Mouse (Mus musculus) right cerebral cortex, adult 2 months (tissue): ENCODE measurements at regions not wholly inside any gene's neighbourhood (a gene's known extent, or its start where the extent isn't known, plus 50 kb on each side); places are given as distances from the start of the nearest gene placed in this dataset.
A peak's percentile ranks its signal among the peaks of the same experiment; 100 is the strongest.

ENCODE experiments used
- DNase-seq, 2 experiments: peaks; one replicate each; pipeline ENCODE4 v3.0.0; 2021 to 2022; ENCODE audit warnings: low spot score in 2 of 2

GRCm38 (mm10) chr12:31173512-31173911, 67.1 kb upstream of the Gm6993 start:
- DNase-seq = no peak

DNA sequence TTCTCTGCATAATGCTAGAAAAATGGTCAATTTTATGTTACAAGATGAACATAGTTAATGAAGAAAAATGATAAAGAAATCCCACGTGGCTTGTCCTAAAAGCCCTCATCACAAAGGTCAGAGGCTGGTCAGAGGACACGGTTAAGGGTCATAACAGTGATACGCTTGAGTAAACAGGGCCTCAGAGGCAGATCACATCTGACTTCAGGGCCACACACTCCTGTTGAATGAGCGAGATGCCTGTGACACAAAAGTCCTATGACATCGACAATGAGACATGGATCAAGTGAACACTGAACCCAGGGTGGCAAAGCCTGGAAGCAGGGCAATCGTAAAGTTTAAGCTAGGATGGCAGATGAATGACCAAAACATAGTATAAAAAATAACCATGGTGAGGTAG, 61.0 kb upstream of the Gm6993 start:
- no peak for DNase-seq

GRCm38 (mm10) chr12:31183632-31184031, 56.9 kb upstream of the Gm6993 start:
- DNase-seq = no peak

GRCm38 (mm10) chr12:31184217-31184975, 56.2 kb upstream of the Gm6993 start:
- no peak for DNase-seq

DNA sequence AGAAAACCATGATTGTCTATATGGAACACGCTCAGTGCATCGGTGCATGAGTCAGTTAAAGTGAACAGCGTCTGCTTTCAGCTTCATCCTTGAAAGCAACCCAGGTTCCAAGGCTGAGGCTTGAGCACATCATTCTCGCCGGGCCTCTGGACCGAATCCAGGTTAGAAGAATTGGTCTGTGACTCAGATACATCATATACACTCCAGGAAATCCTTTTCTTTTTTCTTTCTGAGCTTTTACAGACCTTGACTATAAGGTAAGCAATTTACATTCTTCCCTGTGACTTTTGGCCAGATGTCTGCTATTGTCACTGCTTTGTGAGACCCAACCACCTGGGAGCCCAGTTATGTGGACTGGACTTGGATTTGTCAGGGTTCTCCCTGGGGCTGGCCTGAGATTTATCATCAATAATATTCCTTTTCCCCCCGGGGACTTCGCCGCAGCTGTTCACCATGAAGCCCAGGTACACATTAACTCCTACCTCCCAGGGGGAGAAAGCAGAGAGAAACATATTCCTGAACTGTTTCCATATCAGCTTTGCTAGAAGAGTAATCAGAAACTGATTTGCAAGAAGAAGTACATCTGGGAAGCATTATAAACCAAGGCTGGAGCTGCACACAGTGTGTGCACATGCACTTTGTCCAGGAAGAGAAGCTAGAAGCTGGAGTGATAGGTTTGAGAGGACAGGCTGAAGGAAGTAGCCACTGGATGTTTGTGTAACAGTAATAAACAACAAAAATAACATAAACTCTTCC, 55.2 kb upstream of the Gm6993 start:
- peak in 1 of 2 experiments; percentile 11 for DNase-seq

- peak in 1 of 2 experiments; percentile 13 for DNase-seq
These were observed 54.4 kb upstream of the Gm6993 start for GRCm38 (mm10) chr12:31185933-31186845.

GRCm38 (mm10) chr12:31188011-31188576, 52.5 kb upstream of the Gm6993 start:
- DNase-seq = no peak

DNA sequence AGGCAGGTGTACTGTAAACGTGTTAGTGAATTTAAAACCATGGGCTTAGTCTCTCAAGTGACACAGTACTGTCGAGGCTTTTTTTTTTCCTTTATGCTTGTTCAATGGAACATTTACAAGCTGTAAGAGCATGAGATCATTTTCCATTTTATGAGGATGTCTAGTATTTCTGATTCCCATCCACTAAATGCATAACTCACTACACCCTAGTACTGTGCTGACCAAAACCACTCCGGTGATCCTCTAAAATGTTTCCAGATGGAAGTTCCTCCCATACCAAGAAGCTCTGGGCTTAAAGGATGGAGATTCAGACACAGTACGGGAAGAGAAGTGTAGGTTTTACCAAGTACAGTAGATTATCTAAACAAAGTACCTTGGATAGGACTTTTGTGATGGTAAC, 50.3 kb upstream of the Gm6993 start:
- no peak for DNase-seq
